Mouse (Mus musculus) intestine, embryonic 15.5 days (tissue): ENCODE measurements around the gene C330007P06Rik. TPM values are rescaled to one million over a fixed set of nuclear protein-coding genes. Genes with fewer than 3 reads are reported as not detected.
"Not testable (repeated sequence)": the region's sequence is repeated elsewhere in the genome, so short reads cannot be mapped to it uniquely, and the experiment has no call there.

Source experiments
- ATAC-seq: fragments of 200-750 bp; cut with Nextera tagmentation; 2 replicates; pipeline ENCODE4 v1.8.0; 2017; ENCODE audit warnings: moderate TSS enrichment, moderate library complexity
- H3K27ac ChIP-seq: fragments of 300-500 bp; sonication (generic); 2 replicates; pipeline ENCODE4 v1.5.1; 2015; ENCODE audit warnings: mild to moderate bottlenecking, inconsistent platforms
- H3K27me3 ChIP-seq: fragments of 300-500 bp; sonication (generic); replicated peaks from 2 replicates; pipeline ENCODE4 v1.6.1; 2015; ENCODE audit warnings: inconsistent platforms
- H3K36me3 ChIP-seq: fragments of 300-500 bp; sonication (generic); 2 replicates; pipeline ENCODE4 v1.6.1; 2015; ENCODE audit warnings: inconsistent platforms
- H3K4me1 ChIP-seq: fragments of 300-500 bp; sonication (generic); replicated peaks from 2 replicates; pipeline ENCODE4 v1.6.1; 2015; ENCODE audit warnings: inconsistent platforms
- H3K4me2 ChIP-seq: fragments of 300-500 bp; sonication (generic); replicated peaks from 2 replicates; pipeline ENCODE4 v1.6.1; 2015; ENCODE audit warnings: mild to moderate bottlenecking, inconsistent platforms
- H3K4me3 ChIP-seq: fragments of 300-500 bp; sonication (generic); replicated peaks from 2 replicates; pipeline ENCODE4 v1.5.1; 2015; ENCODE audit warnings: inconsistent platforms
- H3K9ac ChIP-seq: fragments of 300-500 bp; sonication (generic); 2 replicates; pipeline ENCODE4 v1.6.1; 2015; ENCODE audit warnings: inconsistent platforms
- H3K9me3 ChIP-seq: fragments of 300-500 bp; sonication (generic); 2 replicates; pipeline ENCODE4 v1.6.1; 2016; ENCODE audit warnings: inconsistent platforms
- WGBS: fragments of 180-500 bp; shearing (Covaris S2); methylation state at CpG from one replicate; pipeline ENCODE4 v1.1.7; 2015; 5-methylcytosine and 5-hydroxymethylcytosine counted together
- polyA plus RNA-seq: library from polyadenylated mRNA; unstranded; fragments of >200 nt; fragmentation: Nextera tagmentation; extraction: Ambion mirVana; gene quantifications from 2 replicates; pipeline ENCODE4 v1.2.1, GENCODE M21; 2015

The C330007P06Rik gene
- 27.2 and 28.6 TPM in 2 replicates for polyA plus RNA-seq

GRCm38 (mm10) chrX:36873765-36874164 lies at the start of gene C330007P06Rik, which contains the start of gene Ube2a:
Gene C330007P06Rik, minus strand, starts transcription at chrX:36874111.
Gene Ube2a, plus strand, starts transcription at chrX:36873900.
- H3K9ac ChIP-seq, result peak within 1 kb of the TSS; percentile 77
- H3K4me2 ChIP-seq, result peak within 1 kb of the TSS; percentile 59
- H3K4me1 ChIP-seq, result no peaks in the 10 kb centered on the region
- H3K27me3 ChIP-seq, result no peaks in the 10 kb centered on the region
- ATAC-seq, result peak; percentile 44
- peak within 1 kb of the TSS; percentile 64 for H3K27ac ChIP-seq
- H3K9me3 ChIP-seq, result no peaks in the 10 kb centered on the region
- peak within 1 kb of the TSS; percentile 63 for H3K4me3 ChIP-seq
- WGBS, result 20% methylated on average over 8 of the region's 8 CpGs
- no peaks in the 10 kb centered on the region for H3K36me3 ChIP-seq

- Histone ChIP-seq H3K4me2 (no peak overlapping the region), H3K9ac (no peak overlapping the region), H3K36me3 (no peaks in the 10 kb centered on the region), H3K4me1 (no peaks in the 10 kb centered on the region), H3K9me3 (no peaks in the 10 kb centered on the region), H3K27me3 (no peaks in the 10 kb centered on the region), H3K27ac (no peak overlapping the region), H3K4me3 (no peak overlapping the region)
- 74% methylated on average over 4 of the region's 4 CpGs for WGBS
- ATAC-seq, result no peak
Measured at GRCm38 (mm10) chrX:36921346-36921745, 47.4 kb upstream of the C330007P06Rik start.

GRCm38 (mm10) chrX:36917749-36918148 lies 43.8 kb upstream of the C330007P06Rik start:
- no peaks in the 10 kb centered on the region for H3K36me3 ChIP-seq
- no peak for ATAC-seq
- WGBS, result 82% methylated on average over 1 of the region's 1 CpGs
- no peaks in the 10 kb centered on the region for H3K9me3 ChIP-seq
- H3K4me3 ChIP-seq, result no peak overlapping the region
- no peak overlapping the region for H3K4me2 ChIP-seq
- no peak overlapping the region for H3K9ac ChIP-seq
- H3K4me1 ChIP-seq, result no peaks in the 10 kb centered on the region
- no peaks in the 10 kb centered on the region for H3K27me3 ChIP-seq
- H3K27ac ChIP-seq, result no peak overlapping the region

- Histone ChIP-seq H3K36me3 (no peaks in the 10 kb centered on the region), H3K27me3 (no peaks in the 10 kb centered on the region), H3K4me3 (no peak overlapping the region), H3K4me1 (no peaks in the 10 kb centered on the region), H3K4me2 (no peak overlapping the region), H3K9me3 (no peaks in the 10 kb centered on the region), H3K27ac (no peak overlapping the region), H3K9ac (no peak overlapping the region)
- no peak for ATAC-seq
- 44% methylated on average over 12 of the region's 12 CpGs for WGBS
Measured at GRCm38 (mm10) chrX:36911343-36911742, 37.4 kb upstream of the C330007P06Rik start.

GRCm38 (mm10) chrX:36906539-36906938 lies 32.6 kb upstream of the C330007P06Rik start:
- H3K4me2 ChIP-seq, result no peak overlapping the region
- H3K4me1 ChIP-seq, result no peaks in the 10 kb centered on the region
- H3K9me3 ChIP-seq, result no peaks in the 10 kb centered on the region
- no peak for ATAC-seq
- no peaks in the 10 kb centered on the region for H3K36me3 ChIP-seq
- no peak overlapping the region for H3K27ac ChIP-seq
- H3K9ac ChIP-seq, result no peak overlapping the region
- no peaks in the 10 kb centered on the region for H3K27me3 ChIP-seq
- H3K4me3 ChIP-seq, result no peak overlapping the region
- 37% methylated on average over 5 of the region's 5 CpGs for WGBS

- Histone ChIP-seq H3K4me1 (no peaks in the 10 kb centered on the region), H3K27me3 (no peaks in the 10 kb centered on the region), H3K27ac (peak overlapping the region; percentile 32; the same call in 1 of the 2 replicates), H3K4me3 (peak overlapping the region; percentile 55), H3K4me2 (peak overlapping the region; percentile 70), H3K36me3 (no peaks in the 10 kb centered on the region), H3K9ac (peak overlapping the region; percentile 55), H3K9me3 (no peaks in the 10 kb centered on the region)
- peak; percentile 95 for ATAC-seq
- 14% methylated on average over 29 of the region's 32 CpGs for WGBS
Measured at GRCm38 (mm10) chrX:36903115-36903768, 29.3 kb upstream of the C330007P06Rik start.

GRCm38 (mm10) chrX:36902321-36903114 lies 28.6 kb upstream of the C330007P06Rik start, which contains the start of gene Nkrf:
Gene Nkrf, minus strand, starts transcription at chrX:36902899.
- ATAC-seq, result peak; percentile 80
- Histone ChIP-seq H3K27me3 (no peaks in the 10 kb centered on the region), H3K9me3 (no peaks in the 10 kb centered on the region), H3K36me3 (no peaks in the 10 kb centered on the region), H3K4me2 (peak within 1 kb of the TSS; percentile 70), H3K4me3 (peak within 1 kb of the TSS; percentile 55), H3K4me1 (no peaks in the 10 kb centered on the region), H3K9ac (peak within 1 kb of the TSS; percentile 55), H3K27ac (peak within 1 kb of the TSS; percentile 32; the same call in 1 of the 2 replicates)
- WGBS, result 15% methylated on average over 46 of the region's 47 CpGs

GRCm38 (mm10) chrX:36901655-36902054 lies 27.7 kb upstream of the C330007P06Rik start:
- no peaks in the 10 kb centered on the region for H3K27me3 ChIP-seq
- no peaks in the 10 kb centered on the region for H3K4me1 ChIP-seq
- no peak overlapping the region for H3K9ac ChIP-seq
- H3K27ac ChIP-seq, result no peak overlapping the region
- no peak for ATAC-seq
- H3K9me3 ChIP-seq, result no peaks in the 10 kb centered on the region
- peak overlapping the region; percentile 70 for H3K4me2 ChIP-seq
- peak overlapping the region; percentile 55 for H3K4me3 ChIP-seq
- H3K36me3 ChIP-seq, result no peaks in the 10 kb centered on the region
- WGBS, result 36% methylated on average over 3 of the region's 3 CpGs

- H3K36me3 ChIP-seq, H3K4me1 ChIP-seq, H3K4me3 ChIP-seq, H3K27me3 ChIP-seq, ATAC-seq, H3K9me3 ChIP-seq, H3K27ac ChIP-seq, H3K4me2 ChIP-seq, H3K9ac ChIP-seq: not testable (repeated sequence)
- 24% methylated on average over 1 of the region's 1 CpGs for WGBS
Measured at GRCm38 (mm10) chrX:36898931-36899330, 25.0 kb upstream of the C330007P06Rik start.

GRCm38 (mm10) chrX:36884719-36885118 lies 10.8 kb upstream of the C330007P06Rik start:
- WGBS, result 93% methylated on average over 1 of the region's 1 CpGs
- Histone ChIP-seq H3K36me3 (no peaks in the 10 kb centered on the region), H3K9ac (no peak overlapping the region), H3K4me3 (no peak overlapping the region), H3K9me3 (no peaks in the 10 kb centered on the region), H3K27ac (no peak overlapping the region), H3K27me3 (no peaks in the 10 kb centered on the region), H3K4me2 (no peak overlapping the region), H3K4me1 (no peaks in the 10 kb centered on the region)
- ATAC-seq, result no peak

- Histone ChIP-seq H3K27ac (peak overlapping the region; percentile 64; the same call in 1 of the 2 replicates), H3K27me3 (no peaks in the 10 kb centered on the region), H3K9me3 (no peaks in the 10 kb centered on the region), H3K4me2 (peak overlapping the region; percentile 59), H3K36me3 (no peaks in the 10 kb centered on the region), H3K4me1 (no peaks in the 10 kb centered on the region), H3K9ac (peak overlapping the region; percentile 77), H3K4me3 (peak overlapping the region; percentile 63)
- WGBS, result 11% methylated on average over 36 of the region's 36 CpGs
- ATAC-seq, result peak; percentile 19; the same call in 1 of the 2 replicates
Measured at GRCm38 (mm10) chrX:36874704-36875128, 805 bp upstream of the C330007P06Rik start.

- Histone ChIP-seq H3K4me2 (peak overlapping the region; percentile 59), H3K9ac (peak overlapping the region; percentile 77), H3K27me3 (no peaks in the 10 kb centered on the region), H3K4me1 (no peaks in the 10 kb centered on the region), H3K27ac (peak overlapping the region; percentile 64), H3K4me3 (peak overlapping the region; percentile 63), H3K36me3 (no peaks in the 10 kb centered on the region), H3K9me3 (no peaks in the 10 kb centered on the region)
- 14% methylated on average over 56 of the region's 57 CpGs for WGBS
- peak; percentile 99 for ATAC-seq
Measured at GRCm38 (mm10) chrX:36874178-36874696, 326 bp upstream of the C330007P06Rik start.
